ENCODE assay signal across 17 mouse cellular contexts in the genomic region with DNA sequence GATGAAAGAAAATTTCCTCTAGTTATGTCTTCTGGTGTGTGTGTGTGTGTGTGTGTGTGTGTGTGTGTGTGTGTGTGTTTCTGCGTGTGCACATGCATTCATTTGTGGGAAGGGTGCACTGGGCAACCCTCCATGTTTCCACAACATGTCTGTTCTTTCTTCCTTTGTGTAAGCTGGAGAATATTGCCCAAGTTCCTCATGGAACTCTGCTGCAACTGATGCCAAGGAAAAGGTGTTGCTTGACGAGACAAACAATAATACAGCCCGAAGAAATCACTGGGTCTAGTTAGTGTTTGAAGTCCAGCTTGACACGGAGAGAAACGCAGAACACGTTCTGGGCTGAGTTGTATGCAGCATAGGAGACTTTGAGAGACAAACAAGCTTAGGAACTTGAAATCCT.
DNase-seq lines count a peak whose midpoint lies in the region; ATAC-seq and TF ChIP-seq lines count a peak whose summit lies in the region.
"Had no signal": no experiment of that assay in that cellular context is flagged by ENCODE, and none has a peak within 500 bp of the region (broad histone marks: within the 10 kb centered on the region; RNA-seq: fewer than 3 reads in every experiment).

No protein-coding gene starts in this region.

- H3K9me3 ChIP-seq in embryonic facial prominence, embryonic 14.5 days (ENCODE audit: control insufficient read depth, low read length), result no peaks in the 10 kb centered on the region
- H3K9me3 ChIP-seq: hindbrain, embryonic 15.5 days; limb, embryonic 15.5 days; midbrain, embryonic 12.5 days had no signal

- no peaks in the 10 kb centered on the region for H3K4me1 ChIP-seq in kidney, adult 2 months (ENCODE audit: control insufficient read depth, insufficient read depth, low read length)
- H3K4me1 ChIP-seq in embryonic facial prominence, embryonic 14.5 days (ENCODE audit: control insufficient read depth, insufficient read depth, low read length), result peaks cover 37% of the 10 kb centered on the region
- no peaks in the 10 kb centered on the region; the same call in 1 of the 2 replicates for H3K4me1 ChIP-seq in lung, adult 2 months (ENCODE audit: control insufficient read depth, insufficient read depth, low read length)
- H3K4me1 ChIP-seq: hindbrain, embryonic 15.5 days; midbrain, embryonic 12.5 days had no signal

- ATAC-seq in embryonic facial prominence, embryonic 14.5 days (ENCODE audit: low read depth), result no peak
- ATAC-seq: activated CD4-positive, CD25-positive, alpha-beta regulatory T cell, adult 4 months; Patski had no signal

- H3K4me3 ChIP-seq in kidney, adult 2 months (ENCODE audit: insufficient read depth, low read depth, low read length), result no peak overlapping the region
- no peak overlapping the region for H3K4me3 ChIP-seq in embryonic facial prominence, embryonic 14.5 days (ENCODE audit: low read depth, low read length)
- no peak overlapping the region for H3K4me3 ChIP-seq in lung, adult 2 months (replicated peaks; ENCODE audit: extremely low read depth, low read depth, low read length)
- H3K4me3 ChIP-seq: hindbrain, embryonic 15.5 days; limb, embryonic 15.5 days; midbrain, embryonic 12.5 days had no signal

- no peak for DNase-seq in kidney, adult 2 months
- DNase-seq in kidney, adult 18-20 months, result no peak
- no peak for DNase-seq in embryonic facial prominence, embryonic 14.5 days (ENCODE audit: low spot score)
- peak; percentile 9 for DNase-seq in lung, adult 2 months
- peak; percentile 62 for DNase-seq in lung, postnatal 36 days
- no peak for DNase-seq in layer of hippocampus, adult 11-12 months (ENCODE audit: low spot score)
- DNase-seq in left cerebral cortex, postnatal 14 days (ENCODE audit: low spot score in 2 of 2), result no peak
- DNase-seq: adrenal gland, postnatal 14 days; cerebellum, adult 8-10 months; gastrocnemius, postnatal 10 days; heart, postnatal 36 days; right cerebral cortex, postnatal 4 days had no signal

- no peaks in the 10 kb centered on the region for H3K27me3 ChIP-seq in kidney, adult 2 months (replicated peaks; ENCODE audit: control insufficient read depth, insufficient read depth, low read length)
- H3K27me3 ChIP-seq in embryonic facial prominence, embryonic 14.5 days (replicated peaks; ENCODE audit: control insufficient read depth, insufficient read depth, low read length), result no peaks in the 10 kb centered on the region
- H3K27me3 ChIP-seq: hindbrain, embryonic 15.5 days; limb, embryonic 15.5 days; midbrain, embryonic 12.5 days had no signal

- H3K4me2 ChIP-seq in embryonic facial prominence, embryonic 14.5 days (ENCODE audit: low read depth, low read length), result no peak overlapping the region
- H3K4me2 ChIP-seq: hindbrain, embryonic 15.5 days; limb, embryonic 15.5 days; midbrain, embryonic 12.5 days had no signal

- TF ChIP-seq POLR2A in kidney, adult 2 months (IDR thresholded peaks at IDR 0.05; ENCODE audit: low read depth, low read length), result no peak
- no peak for TF ChIP-seq POLR2A in lung, adult 2 months (IDR thresholded peaks at IDR 0.05; ENCODE audit: borderline replicate concordance, extremely low read depth, low read depth, low read length)

- TF ChIP-seq CTCF in kidney, adult 2 months (conservative IDR thresholded peaks at IDR 0.05; ENCODE audit: insufficient read depth, insufficient read length, low read depth, low read length), result no peak
- no peak for TF ChIP-seq CTCF in lung, adult 2 months (IDR thresholded peaks at IDR 0.05; ENCODE audit: insufficient read depth, low read length)

- H3K9ac ChIP-seq in embryonic facial prominence, embryonic 14.5 days (ENCODE audit: low read depth, low read length), result no peak overlapping the region
- H3K9ac ChIP-seq: hindbrain, embryonic 15.5 days; limb, embryonic 15.5 days; midbrain, embryonic 12.5 days had no signal

- intact Hi-C loops in left cerebral cortex, postnatal 14 days (cut with DNase I), result no loop called here

- H3K27ac ChIP-seq in kidney, adult 2 months (ENCODE audit: insufficient read depth, low read depth, low read length), result peak overlapping the region; percentile 31; the same call in 1 of the 2 replicates
- H3K27ac ChIP-seq in embryonic facial prominence, embryonic 14.5 days (replicated peaks; ENCODE audit: low read depth, low read length), result peak overlapping the region; percentile 61
- H3K27ac ChIP-seq: hindbrain, embryonic 15.5 days; limb, embryonic 15.5 days; midbrain, embryonic 12.5 days had no signal

- no peaks in the 10 kb centered on the region for H3K36me3 ChIP-seq in kidney, adult 2 months (ENCODE audit: control insufficient read depth, insufficient read depth, low read length)
- no peaks in the 10 kb centered on the region for H3K36me3 ChIP-seq in embryonic facial prominence, embryonic 14.5 days (ENCODE audit: control insufficient read depth, insufficient read depth, low read length)
- H3K36me3 ChIP-seq: hindbrain, embryonic 15.5 days; limb, embryonic 15.5 days; midbrain, embryonic 12.5 days had no signal

- 64% methylated on average over 6 of the region's 6 CpGs for WGBS in kidney, adult 2 months
- 61% methylated on average over 6 of the region's 6 CpGs for WGBS in embryonic facial prominence, embryonic 14.5 days
- WGBS in lung, adult 2 months, result 36% methylated on average over 6 of the region's 6 CpGs

Comparison
In these comparisons a context has a peak if more than half of its experiments do, and no peak if none do; other contexts are left out.
1. DNase-seq: peak in lung, adult 2 months (single experiment) and lung, postnatal 36 days (single experiment); none in kidney, adult 2 months (single experiment), kidney, adult 18-20 months (single experiment), embryonic facial prominence, embryonic 14.5 days (single experiment), layer of hippocampus, adult 11-12 months (single experiment) and left cerebral cortex, postnatal 14 days (0 of 2).